Mouse (Mus musculus) erythroblast, embryonic 14.5 days (primary cell): Measurements from ENCODE around the gene Rgs10.

Experiments
- GATA1 ChIP-seq: IDR thresholded peaks from 2 replicates; pipeline ENCODE4 v1.6.1; 2012; ENCODE audit warnings: low read length, inconsistent platforms, mixed read lengths
- TAL1 ChIP-seq: IDR thresholded peaks from 3 replicates; pipeline ENCODE4 v1.6.1; 2012; ENCODE audit warnings: low read length, inconsistent platforms, mixed read lengths

DNA sequence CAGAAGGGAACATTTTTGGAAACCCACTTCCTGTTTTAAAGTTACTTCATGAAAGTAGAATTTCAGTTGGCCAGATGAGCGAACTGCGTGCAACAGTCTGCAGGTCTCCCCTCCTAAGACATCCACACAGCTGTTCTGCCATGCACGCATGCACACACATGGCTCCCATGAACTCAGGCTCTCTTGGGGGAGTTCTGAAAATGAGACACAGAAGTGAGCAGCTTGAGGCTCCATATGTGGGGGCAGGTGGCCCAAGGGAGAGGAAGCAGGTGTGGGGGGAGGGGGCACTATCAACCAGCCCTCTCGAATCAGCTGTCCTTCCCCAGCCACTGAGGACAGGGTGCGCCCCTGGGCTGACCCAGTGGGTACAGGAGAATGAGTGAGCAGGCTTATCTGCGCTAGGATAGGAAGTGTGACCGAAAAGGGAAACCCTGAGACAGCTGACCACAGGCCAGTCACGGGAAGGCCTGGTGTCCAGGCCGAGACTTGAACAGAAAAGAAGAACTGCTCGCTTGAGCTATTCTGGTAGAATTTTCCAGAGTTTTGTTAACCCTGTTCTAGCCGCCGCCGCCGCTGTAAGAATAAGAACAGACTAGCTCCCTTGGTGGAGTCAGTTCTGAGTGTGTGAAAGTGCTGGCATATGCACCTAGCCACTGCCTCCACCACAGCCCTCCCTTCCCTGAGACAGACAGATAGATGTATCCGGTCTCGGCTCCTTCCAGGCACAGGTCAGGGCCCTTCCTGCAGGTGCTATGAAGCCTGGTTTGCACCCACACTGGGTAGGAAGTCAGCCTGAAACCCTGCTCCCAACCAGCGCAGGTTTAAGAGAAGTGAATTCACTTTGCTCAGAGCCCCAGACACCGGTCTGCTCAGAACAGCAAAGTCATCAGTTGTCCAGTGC is 26.2 kb downstream of the Rgs10 start:
- TF ChIP-seq TAL1 = no peak
- TF ChIP-seq GATA1 = no peak
